Mouse (Mus musculus) heart, embryonic 16.5 days (tissue): ENCODE results near the gene Rngtt. TPM values are rescaled to one million over a fixed set of nuclear protein-coding genes. Genes with fewer than 3 reads are reported as not detected.

Experiments
- ATAC-seq: fragments of 200-750 bp; cut with Nextera tagmentation; replicated peaks from 2 replicates; pipeline ENCODE4 v1.8.0; 2017; ENCODE audit warnings: moderate number of reproducible peaks; ENCODE audit not compliant: insufficient read depth, low FRiP score; ENCODE audit errors: extremely low read depth
- H3K27ac ChIP-seq: fragments of 300-500 bp; sonication (generic); 2 replicates; pipeline ENCODE4 v1.5.1; 2014; ENCODE audit warnings: mild to moderate bottlenecking, low read length, control low read depth, moderate library complexity
- H3K27me3 ChIP-seq: fragments of 300-500 bp; sonication (generic); 2 replicates; pipeline ENCODE4 v1.6.1; 2014; ENCODE audit warnings: low read length, mixed read lengths; ENCODE audit not compliant: control insufficient read depth, insufficient read depth
- H3K36me3 ChIP-seq: fragments of 300-500 bp; sonication (generic); 2 replicates; pipeline ENCODE4 v1.6.1; 2014; ENCODE audit not compliant: control insufficient read depth, insufficient read depth
- H3K4me1 ChIP-seq: fragments of 300-500 bp; sonication (generic); 2 replicates; pipeline ENCODE4 v1.6.1; 2014; ENCODE audit warnings: low read length, mixed read lengths; ENCODE audit not compliant: control insufficient read depth, insufficient read depth
- H3K4me2 ChIP-seq: fragments of 300-500 bp; sonication (generic); 2 replicates; pipeline ENCODE4 v1.6.1; 2014; ENCODE audit warnings: low read depth, mild to moderate bottlenecking, control low read depth, low read length
- H3K4me3 ChIP-seq: fragments of 300-500 bp; sonication (generic); 2 replicates; pipeline ENCODE4 v1.5.1; 2014; ENCODE audit warnings: mild to moderate bottlenecking, control low read depth, low read length
- H3K9ac ChIP-seq: fragments of 300-500 bp; sonication (generic); 2 replicates; pipeline ENCODE4 v1.6.1; 2014; ENCODE audit warnings: low read length, control low read depth
- H3K9me3 ChIP-seq: fragments of 300-500 bp; sonication (generic); replicated peaks from 2 replicates; pipeline ENCODE4 v1.6.1; 2016; ENCODE audit warnings: low read length; ENCODE audit not compliant: control insufficient read depth
- WGBS: fragments of 180-500 bp; shearing (Covaris S2); extraction: QIAGEN DNeasy Blood & Tissue Kit; methylation state at CpG from one replicate; pipeline ENCODE4 v1.1.7; 2014; 5-methylcytosine and 5-hydroxymethylcytosine counted together
- microRNA-seq: library from miRNA; unstranded; fragments of <30 nt; microRNA quantifications from one replicate; pipeline ENCODE4, GENCODE M21; 2017
- polyA plus RNA-seq: library from polyadenylated mRNA; unstranded; fragments of >200 nt; fragmentation: Nextera tagmentation; extraction: Ambion mirVana; gene quantifications from 2 replicates; pipeline ENCODE4 v1.2.1, GENCODE M21; 2015

Rngtt gene
- polyA plus RNA-seq, 1 experiment from 2014 or later: 15.1 TPM

DNA sequence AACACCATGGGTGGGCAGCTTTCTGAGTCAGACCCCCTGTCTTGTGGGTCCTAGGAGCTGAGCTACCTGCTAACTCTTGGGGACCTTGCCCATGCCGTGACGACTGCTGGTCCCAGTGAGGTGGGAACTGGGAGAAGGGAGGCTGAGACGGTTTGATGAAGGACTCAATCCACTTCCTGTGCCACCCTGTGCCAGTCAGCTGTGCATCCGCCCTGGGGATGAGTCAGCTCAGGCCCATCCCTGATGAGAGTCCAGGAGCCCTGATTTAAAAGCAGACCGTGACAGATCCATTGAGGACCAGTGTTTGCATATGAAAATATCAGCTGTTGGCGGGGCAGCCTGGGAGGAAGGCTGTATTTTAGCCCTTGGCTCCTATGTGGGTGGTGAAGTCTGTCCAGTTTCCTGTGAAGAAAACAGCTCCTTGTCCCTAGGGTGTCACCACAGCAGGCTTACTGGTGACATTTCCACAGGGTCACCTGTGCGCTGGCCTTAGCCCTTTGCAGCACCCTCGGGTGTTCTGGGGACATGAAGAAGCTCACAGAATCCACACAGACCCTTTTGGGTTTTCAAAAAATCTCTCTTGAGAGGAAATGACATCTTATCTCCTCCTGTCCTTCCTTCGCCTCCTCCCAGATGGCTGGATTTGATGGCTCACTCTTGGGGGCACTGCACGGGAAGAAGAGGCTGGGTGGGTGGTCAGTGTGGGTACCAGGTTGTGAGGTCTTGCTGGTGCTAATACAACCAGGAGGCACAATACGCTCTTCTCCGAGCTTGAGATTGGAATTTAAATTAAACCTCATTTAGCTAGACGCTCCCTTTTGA lies 234.9 kb downstream of the Rngtt start:
- H3K9me3 ChIP-seq: no peaks in the 10 kb centered on the region
- H3K27me3 ChIP-seq: 0 out of 2 replicates have a peak, but pooled peaks cover 4% of the 10 kb centered on the region
- no peak overlapping the region for H3K4me3 ChIP-seq
- no peak for ATAC-seq
- H3K27ac ChIP-seq: no peak overlapping the region
- no peak overlapping the region for H3K4me2 ChIP-seq
- no peaks in the 10 kb centered on the region for H3K4me1 ChIP-seq
- no peaks in the 10 kb centered on the region for H3K36me3 ChIP-seq
- no peak overlapping the region for H3K9ac ChIP-seq
- 78% methylated on average over 13 of the region's 13 CpGs for WGBS

DNA sequence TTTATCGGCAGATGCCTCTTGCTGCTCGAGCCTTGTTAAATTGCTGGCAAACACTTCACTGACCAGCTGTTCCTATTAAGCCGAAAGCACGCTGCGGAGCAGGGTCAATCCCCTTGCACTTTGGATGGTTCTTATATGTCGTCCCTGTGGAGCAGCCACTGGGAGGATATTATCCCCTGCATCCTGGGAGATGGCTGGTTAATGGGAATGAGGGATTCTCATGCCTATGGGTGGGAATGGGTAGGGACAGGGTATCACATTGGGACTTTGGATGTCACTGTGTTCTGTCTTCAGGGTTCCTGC lies 235.4 kb downstream of the Rngtt start:
- H3K4me2 ChIP-seq: no peak overlapping the region
- WGBS: 65% methylated on average over 6 of the region's 6 CpGs
- H3K4me3 ChIP-seq: no peak overlapping the region
- no peaks in the 10 kb centered on the region for H3K36me3 ChIP-seq
- no peak overlapping the region for H3K9ac ChIP-seq
- H3K9me3 ChIP-seq: no peaks in the 10 kb centered on the region
- H3K27ac ChIP-seq: no peak overlapping the region
- no peak for ATAC-seq
- no peaks in the 10 kb centered on the region for H3K4me1 ChIP-seq
- 0 out of 2 replicates have a peak, but pooled peaks cover 4% of the 10 kb centered on the region for H3K27me3 ChIP-seq

DNA sequence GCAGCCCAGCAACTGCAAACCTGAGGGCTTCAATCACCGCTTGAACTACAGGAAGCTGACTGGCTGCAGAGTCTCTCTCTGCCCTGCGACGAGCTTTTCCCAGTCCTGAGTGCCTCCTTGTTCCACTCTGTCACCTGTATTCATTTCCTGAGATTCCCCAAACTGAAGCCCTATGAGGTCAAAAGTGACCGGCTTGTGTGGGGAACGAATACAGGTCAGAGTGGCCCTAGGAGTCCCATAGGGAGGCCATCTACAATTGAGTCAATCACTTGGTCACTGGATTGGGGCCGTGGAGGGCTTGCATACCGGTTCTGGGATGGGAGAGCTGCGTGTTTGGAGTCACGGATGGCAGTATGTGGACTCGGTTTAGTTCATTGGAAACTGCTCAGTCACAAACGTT lies 236.2 kb downstream of the Rngtt start:
- no peak for ATAC-seq

DNA sequence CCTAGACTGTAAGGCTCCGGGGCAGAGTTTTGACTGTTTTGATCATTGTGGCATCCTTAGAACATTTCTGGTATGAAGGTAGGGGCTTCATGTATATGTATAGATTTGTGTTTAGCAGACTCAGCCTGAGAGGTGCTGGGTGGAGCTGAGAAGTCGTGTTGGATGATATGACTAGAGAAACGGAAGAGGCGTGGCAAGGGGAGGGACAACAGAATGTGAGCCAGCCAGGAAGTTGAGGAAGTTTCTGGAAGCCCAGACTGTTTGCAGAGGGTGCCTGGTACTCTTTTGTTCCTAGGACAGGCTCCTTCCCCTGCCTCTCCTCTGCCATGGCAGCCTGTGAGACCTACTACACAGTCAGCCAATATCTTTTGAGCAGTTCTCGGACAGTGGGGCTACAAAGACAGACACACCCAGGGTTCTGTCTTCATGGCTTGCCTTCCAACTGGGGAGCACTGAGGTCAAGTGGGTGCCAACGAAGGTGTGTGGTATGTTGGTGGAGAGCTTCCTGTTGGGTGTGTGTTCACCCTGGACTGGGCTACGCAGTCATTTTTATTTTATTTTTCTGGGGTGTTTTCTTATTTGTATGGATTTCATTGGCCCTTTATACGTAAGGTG lies 237.3 kb downstream of the Rngtt start:
- 0 out of 2 replicates have a peak, but pooled peaks cover 4% of the 10 kb centered on the region for H3K27me3 ChIP-seq
- H3K4me2 ChIP-seq: no peak overlapping the region
- no peak overlapping the region for H3K4me3 ChIP-seq
- H3K36me3 ChIP-seq: no peaks in the 10 kb centered on the region
- no peak overlapping the region for H3K27ac ChIP-seq
- no peaks in the 10 kb centered on the region for H3K4me1 ChIP-seq
- no peak for ATAC-seq
- H3K9me3 ChIP-seq: no peaks in the 10 kb centered on the region
- 70% methylated on average over 8 of the region's 8 CpGs for WGBS
- H3K9ac ChIP-seq: no peak overlapping the region

More for the DNA sequence above, 236.2 kb downstream of the Rngtt start:
- WGBS: 83% methylated on average over 11 of the region's 11 CpGs
- H3K27ac ChIP-seq: no peak overlapping the region
- no peaks in the 10 kb centered on the region for H3K4me1 ChIP-seq
- H3K4me2 ChIP-seq: no peak overlapping the region
- 0 out of 2 replicates have a peak, but pooled peaks cover 4% of the 10 kb centered on the region for H3K27me3 ChIP-seq
- no peak overlapping the region for H3K9ac ChIP-seq
- H3K4me3 ChIP-seq: no peak overlapping the region
- H3K36me3 ChIP-seq: no peaks in the 10 kb centered on the region
- H3K9me3 ChIP-seq: no peaks in the 10 kb centered on the region

DNA sequence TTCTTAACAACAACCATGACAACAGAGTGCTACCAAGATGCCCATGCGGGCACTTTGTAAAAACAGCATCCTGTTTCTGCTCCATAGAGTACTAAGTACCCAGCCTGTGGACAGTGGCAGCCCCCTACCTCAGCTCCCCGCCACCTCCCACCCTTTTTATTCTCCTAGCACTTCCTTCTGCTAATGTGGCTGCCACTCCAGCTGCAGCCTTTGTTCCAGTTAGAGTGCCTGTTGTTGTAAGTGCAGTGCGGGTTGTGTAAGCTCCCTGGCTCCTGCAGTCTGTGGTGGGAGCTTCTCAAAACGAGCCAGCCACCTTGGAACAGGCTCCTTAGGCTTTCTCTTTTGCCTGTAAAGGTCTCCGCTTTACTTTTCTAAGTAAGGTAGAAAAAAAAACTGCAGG lies 239.5 kb downstream of the Rngtt start:
- H3K9ac ChIP-seq: no peak overlapping the region
- H3K9me3 ChIP-seq: no peaks in the 10 kb centered on the region
- no peak overlapping the region for H3K27ac ChIP-seq
- H3K4me2 ChIP-seq: no peak overlapping the region
- ATAC-seq: no peak
- peaks cover under 1% of the 10 kb centered on the region; the same call in 1 of the 2 replicates for H3K4me1 ChIP-seq
- no peak overlapping the region for H3K4me3 ChIP-seq
- peaks cover 8% of the 10 kb centered on the region; the same call in 1 of the 2 replicates for H3K27me3 ChIP-seq
- 56% methylated on average over 5 of the region's 5 CpGs for WGBS
- no peaks in the 10 kb centered on the region for H3K36me3 ChIP-seq

Small RNAs within 50 kb of the gene (microRNA-seq; reads per million reads assigned to microRNA genes)
- not detected for gene Mir8118

Other genes with a start within 250 kb of the Rngtt start
- gene Gabrr2, start 247.3 kb upstream of the Rngtt start, polyA plus RNA-seq: 0.17 and 0.69 TPM in 2 replicates
- gene Gabrr1, start 177.8 kb upstream of the Rngtt start, polyA plus RNA-seq: 0.09 and 0.12 TPM in 2 replicates
- 2.6 and 2.9 TPM in 2 replicates for gene Pm20d2, start 120.6 kb upstream of the Rngtt start, polyA plus RNA-seq
- 1.6 and 2.3 TPM in 2 replicates for gene Srsf12, start 101.3 kb upstream of the Rngtt start, polyA plus RNA-seq
- 77.8 and 86.2 TPM in 2 replicates for gene Pnrc1, start 20.1 kb upstream of the Rngtt start, polyA plus RNA-seq